Mouse (Mus musculus): ENCODE results near the gene Ss18l2.

Gene Ss18l2

GRCm38 (mm10) chr9:121709898-121710583, at the start of gene Ss18l2:
Gene Ss18l2, plus strand, starts transcription at chr9:121710329.
- DNase-seq (ENCODE audit: low read depth), result peak; percentile 100

GRCm38 (mm10) chr9:121663467-121663866, 46.7 kb upstream of the Ss18l2 start:
- DNase-seq (ENCODE audit: low read depth), result no peak

GRCm38 (mm10) chr9:121664104-121664503, 46.0 kb upstream of the Ss18l2 start:
- DNase-seq (ENCODE audit: low read depth), result no peak

GRCm38 (mm10) chr9:121666957-121667630, 43.0 kb upstream of the Ss18l2 start:
- DNase-seq (ENCODE audit: low read depth), result no peak

- no peak for DNase-seq (ENCODE audit: low read depth)
Observed at GRCm38 (mm10) chr9:121667822-121668221, 42.3 kb upstream of the Ss18l2 start.

- no peak for DNase-seq (ENCODE audit: low read depth)
Observed at GRCm38 (mm10) chr9:121669348-121669791, 40.8 kb upstream of the Ss18l2 start.

- peak; percentile 37 for DNase-seq (ENCODE audit: low read depth)
Observed at GRCm38 (mm10) chr9:121671300-121671699, 38.8 kb upstream of the Ss18l2 start.

GRCm38 (mm10) chr9:121672311-121672710, 37.8 kb upstream of the Ss18l2 start:
- no peak for DNase-seq (ENCODE audit: low read depth)

- no peak for DNase-seq (ENCODE audit: low read depth)
Observed at GRCm38 (mm10) chr9:121673716-121674115, 36.4 kb upstream of the Ss18l2 start.

- no peak for DNase-seq (ENCODE audit: low read depth)
Observed at GRCm38 (mm10) chr9:121675011-121675410, 35.1 kb upstream of the Ss18l2 start.

- DNase-seq (ENCODE audit: low read depth), result no peak
Observed at GRCm38 (mm10) chr9:121675556-121675955, 34.6 kb upstream of the Ss18l2 start.

GRCm38 (mm10) chr9:121677069-121677468, 33.1 kb upstream of the Ss18l2 start:
- no peak for DNase-seq (ENCODE audit: low read depth)

- DNase-seq (ENCODE audit: low read depth), result no peak
Observed at GRCm38 (mm10) chr9:121677476-121677875, 32.7 kb upstream of the Ss18l2 start.

- no peak for DNase-seq (ENCODE audit: low read depth)
Observed at GRCm38 (mm10) chr9:121679549-121679948, 30.6 kb upstream of the Ss18l2 start.

GRCm38 (mm10) chr9:121681191-121681590, 28.9 kb upstream of the Ss18l2 start:
- no peak for DNase-seq (ENCODE audit: low read depth)

GRCm38 (mm10) chr9:121682037-121682680, 28.0 kb upstream of the Ss18l2 start:
- DNase-seq (ENCODE audit: low read depth), result no peak

- DNase-seq (ENCODE audit: low read depth), result no peak
Observed at GRCm38 (mm10) chr9:121684702-121685101, 25.4 kb upstream of the Ss18l2 start.

- no peak for DNase-seq (ENCODE audit: low read depth)
Observed at GRCm38 (mm10) chr9:121690200-121690651, 19.9 kb upstream of the Ss18l2 start.

GRCm38 (mm10) chr9:121690734-121691133, 19.4 kb upstream of the Ss18l2 start:
- DNase-seq (ENCODE audit: low read depth), result no peak

- DNase-seq (ENCODE audit: low read depth), result no peak
Observed at GRCm38 (mm10) chr9:121694736-121695135, 15.4 kb upstream of the Ss18l2 start.

- DNase-seq (ENCODE audit: low read depth), result no peak
Observed at GRCm38 (mm10) chr9:121696626-121697025, 13.5 kb upstream of the Ss18l2 start.

GRCm38 (mm10) chr9:121697150-121698049, 12.7 kb upstream of the Ss18l2 start:
- no peak for DNase-seq (ENCODE audit: low read depth)

Data from c-Kit-positive CD71-positive TER-119-negative erythroid progenitor cells, embryonic 14.5 days (primary cell).